Mouse (Mus musculus) liver, adult 2 months (tissue): ENCODE data around the gene Pdzd2. TPM values are rescaled to one million over a fixed set of nuclear protein-coding genes. Genes with fewer than 3 reads are reported as not detected.

Source experiments
- DNase-seq: peaks from one replicate; pipeline ENCODE4 v3.0.0-alpha.2; 2011; ENCODE audit warnings: low read depth, low spot score; ENCODE audit errors: extremely low read depth
- H3K27ac ChIP-seq: fragments of 200-500 bp; replicated peaks from 2 replicates; pipeline ENCODE4 v1.5.1; 2012; ENCODE audit warnings: low read depth, mild to moderate bottlenecking, control low read depth, inconsistent platforms, low read length; ENCODE audit not compliant: insufficient read depth
- H3K27me3 ChIP-seq: fragments of 200-500 bp; 2 replicates; pipeline ENCODE4 v1.6.1; 2012; ENCODE audit warnings: mild to moderate bottlenecking, moderate library complexity, low read length, inconsistent platforms; ENCODE audit not compliant: control insufficient read depth, insufficient read depth
- H3K36me3 ChIP-seq: fragments of 200-500 bp; 2 replicates; pipeline ENCODE4 v1.6.1; 2012; ENCODE audit warnings: low read length, inconsistent platforms; ENCODE audit not compliant: control insufficient read depth, insufficient read depth
- H3K4me1 ChIP-seq: fragments of 200-500 bp; 2 replicates; pipeline ENCODE4 v1.6.1; 2011; ENCODE audit warnings: low read length; ENCODE audit not compliant: control insufficient read depth, insufficient read depth
- H3K4me3 ChIP-seq: fragments of 200-500 bp; 2 replicates; pipeline ENCODE4 v1.5.1; 2011; ENCODE audit warnings: low read depth, mild to moderate bottlenecking, control low read depth, low read length, moderate library complexity; ENCODE audit not compliant: insufficient read depth
- H3K79me2 ChIP-seq: fragments of 200-500 bp; 2 replicates; pipeline ENCODE4 v1.6.1; 2012; ENCODE audit warnings: inconsistent platforms, mild to moderate bottlenecking, low read length, moderate library complexity; ENCODE audit not compliant: control insufficient read depth, insufficient read depth
- H3K9ac ChIP-seq: fragments of 200-500 bp; 2 replicates; pipeline ENCODE4 v1.6.1; 2012; ENCODE audit warnings: low read depth, mild to moderate bottlenecking, control low read depth, inconsistent platforms, low read length
- CTCF ChIP-seq: fragments of 200-500 bp; IDR thresholded peaks from 2 replicates; pipeline ENCODE4 v1.5.1; 2011; ENCODE audit warnings: low read depth, low read length, control low read depth
- POLR2A ChIP-seq: fragments of 200-500 bp; IDR thresholded peaks from 2 replicates; pipeline ENCODE4 v1.6.1; 2011; ENCODE audit warnings: low read length, control low read depth; ENCODE audit not compliant: insufficient read depth; ENCODE audit errors: extremely low read depth
- WGBS: fragments of 180-500 bp; shearing (Covaris S2); methylation state at CpG from one replicate; pipeline ENCODE4 v1.1.7; 2018; 5-methylcytosine and 5-hydroxymethylcytosine counted together
- polyA plus RNA-seq: library from polyadenylated mRNA; depleted of rRNA; stranded (reverse); fragments of >200 nt; gene quantifications from 2 replicates; pipeline ENCODE4 v1.2.3, GENCODE M21; 2012
- total RNA-seq: library from RNA; depleted of rRNA; stranded (reverse); fragments of >200 nt; gene quantifications from 2 replicates; pipeline ENCODE4 v1.2.3, GENCODE M21; 2014

Pdzd2 gene
- total and polyA plus RNA-seq, 2 experiments: 0.11 to 0.74 TPM

- Histone ChIP-seq H3K27me3 (no peaks in the 10 kb centered on the region), H3K4me3 (no peak overlapping the region), H3K9ac (no peak overlapping the region), H3K4me1 (no peaks in the 10 kb centered on the region), H3K79me2 (no peaks in the 10 kb centered on the region), H3K36me3 (no peaks in the 10 kb centered on the region), H3K27ac (no peak overlapping the region)
- no peak for TF ChIP-seq CTCF
- TF ChIP-seq POLR2A: no peak
- no peak for DNase-seq
- 90% methylated on average over 10 of the region's 10 CpGs for WGBS
Measured at GRCm38 (mm10) chr15:12420376-12420775, 319.3 kb downstream of the Pdzd2 start.

GRCm38 (mm10) chr15:12419446-12419845 lies 320.3 kb downstream of the Pdzd2 start:
- H3K79me2 ChIP-seq: no peaks in the 10 kb centered on the region
- H3K4me1 ChIP-seq: no peaks in the 10 kb centered on the region
- H3K9ac ChIP-seq: no peak overlapping the region
- no peak overlapping the region for H3K27ac ChIP-seq
- H3K36me3 ChIP-seq: no peaks in the 10 kb centered on the region
- TF ChIP-seq CTCF (no peak), POLR2A (no peak)
- no peaks in the 10 kb centered on the region for H3K27me3 ChIP-seq
- WGBS: 76% methylated on average over 7 of the region's 7 CpGs
- no peak overlapping the region for H3K4me3 ChIP-seq
- no peak for DNase-seq

GRCm38 (mm10) chr15:12415536-12416200 lies 324.1 kb downstream of the Pdzd2 start:
- WGBS: 90% methylated on average over 16 of the region's 16 CpGs

GRCm38 (mm10) chr15:12414696-12415095 lies 325.0 kb downstream of the Pdzd2 start:
- Histone ChIP-seq H3K36me3 (no peaks in the 10 kb centered on the region), H3K4me3 (no peak overlapping the region), H3K79me2 (no peaks in the 10 kb centered on the region), H3K4me1 (no peaks in the 10 kb centered on the region), H3K27me3 (no peaks in the 10 kb centered on the region), H3K9ac (no peak overlapping the region), H3K27ac (no peak overlapping the region)
- WGBS: 86% methylated on average over 6 of the region's 6 CpGs
- no peak for DNase-seq
- no peak for TF ChIP-seq POLR2A

More at GRCm38 (mm10) chr15:12415536-12416200, 324.1 kb downstream of the Pdzd2 start:
- no peak for DNase-seq
- Histone ChIP-seq H3K4me3 (no peak overlapping the region), H3K27ac (no peak overlapping the region), H3K27me3 (no peaks in the 10 kb centered on the region), H3K9ac (no peak overlapping the region), H3K36me3 (no peaks in the 10 kb centered on the region), H3K79me2 (no peaks in the 10 kb centered on the region), H3K4me1 (no peaks in the 10 kb centered on the region)
- TF ChIP-seq CTCF (no peak), POLR2A (no peak)

- WGBS: 87% methylated on average over 8 of the region's 8 CpGs
- H3K27ac ChIP-seq: no peak overlapping the region
- no peak overlapping the region for H3K4me3 ChIP-seq
- H3K27me3 ChIP-seq: no peaks in the 10 kb centered on the region
- no peaks in the 10 kb centered on the region for H3K36me3 ChIP-seq
- H3K4me1 ChIP-seq: no peaks in the 10 kb centered on the region
- TF ChIP-seq POLR2A (no peak), CTCF (no peak)
- H3K79me2 ChIP-seq: no peaks in the 10 kb centered on the region
- DNase-seq: no peak
- H3K9ac ChIP-seq: no peak overlapping the region
Measured at GRCm38 (mm10) chr15:12408205-12408604, 331.5 kb downstream of the Pdzd2 start.

GRCm38 (mm10) chr15:12405592-12405991 lies 334.1 kb downstream of the Pdzd2 start:
- 82% methylated on average over 5 of the region's 5 CpGs for WGBS
- TF ChIP-seq CTCF (no peak), POLR2A (no peak)
- Histone ChIP-seq H3K27me3 (no peaks in the 10 kb centered on the region), H3K79me2 (no peaks in the 10 kb centered on the region), H3K36me3 (no peaks in the 10 kb centered on the region), H3K27ac (no peak overlapping the region), H3K9ac (no peak overlapping the region), H3K4me1 (no peaks in the 10 kb centered on the region), H3K4me3 (no peak overlapping the region)
- DNase-seq: no peak
